Mouse (Mus musculus) ES-E14 (cell line): ENCODE measurements around the gene Shc3. TPM values are rescaled to one million over a fixed set of nuclear protein-coding genes. Genes with fewer than 3 reads are reported as not detected.

Source experiments
- DNase-seq: peaks from one replicate; pipeline ENCODE4 v3.0.0-alpha.2; 2013; ENCODE audit warnings: low read depth, low spot score
- H3K27ac ChIP-seq: 2 replicates; pipeline ENCODE4 v1.5.1; 2012; ENCODE audit warnings: low read depth, mild to moderate bottlenecking, low read length, moderate library complexity, mixed read lengths; ENCODE audit not compliant: poor library complexity, insufficient read depth, severe bottlenecking
- H3K36me3 ChIP-seq: 2 replicates; pipeline ENCODE4 v1.6.1; 2012; ENCODE audit warnings: mild to moderate bottlenecking, low read length, moderate library complexity, mixed read lengths; ENCODE audit not compliant: control insufficient read depth, poor library complexity, insufficient read depth, severe bottlenecking
- H3K4me1 ChIP-seq, 2 experiments: fragments of 150-350 bp in 1 of 2; sonication (generic) in 1 of 2; 2 replicates each; pipeline ENCODE4 v1.6.1; 2012; ENCODE audit warnings: low read length in 2 of 2, mild to moderate bottlenecking in 1 of 2, mixed read lengths in 1 of 2; ENCODE audit not compliant: control insufficient read depth in 2 of 2, insufficient read depth in 2 of 2, poor library complexity in 1 of 2
- H3K4me3 ChIP-seq, 2 experiments: fragments of 150-350 bp in 1 of 2; sonication (generic) in 1 of 2; 2 replicates each; pipeline ENCODE4 v1.5.1; 2012; ENCODE audit warnings: low read length in 2 of 2, low read depth in 1 of 2, mild to moderate bottlenecking in 1 of 2, mixed read lengths in 1 of 2; ENCODE audit not compliant: insufficient read depth in 1 of 2, poor library complexity in 1 of 2, severe bottlenecking in 1 of 2
- H3K9ac ChIP-seq: 2 replicates; pipeline ENCODE4 v1.6.1; 2012; ENCODE audit warnings: low read depth, mild to moderate bottlenecking, low read length, mixed read lengths; ENCODE audit not compliant: poor library complexity, insufficient read depth, severe bottlenecking
- H3K9me3 ChIP-seq: fragments of 150-350 bp; sonication (generic); 2 replicates; pipeline ENCODE4 v1.6.1; 2012; ENCODE audit warnings: low read depth, mild to moderate bottlenecking, low read length; ENCODE audit not compliant: control insufficient read depth, insufficient read depth
- CHD2 ChIP-seq: IDR thresholded peaks from 2 replicates; pipeline ENCODE4 v1.6.1; 2014; ENCODE audit warnings: mild to moderate bottlenecking, low read depth, low read length, inconsistent platforms
- HCFC1 ChIP-seq: IDR thresholded peaks from 2 replicates; pipeline ENCODE4 v1.6.1; 2012; ENCODE audit warnings: low read length, inconsistent platforms, borderline replicate concordance; ENCODE audit not compliant: insufficient read depth
- MAFK ChIP-seq: IDR thresholded peaks from 2 replicates; pipeline ENCODE4 v1.6.1; 2014; ENCODE audit warnings: mild to moderate bottlenecking, low read depth, low read length, inconsistent platforms; ENCODE audit not compliant: insufficient read depth
- ZC3H11A ChIP-seq: IDR thresholded peaks from 2 replicates; pipeline ENCODE4 v1.6.1; 2012; ENCODE audit warnings: low read depth, mild to moderate bottlenecking, inconsistent platforms, low read length, borderline replicate concordance
- ZNF384 ChIP-seq: IDR thresholded peaks from 2 replicates; pipeline ENCODE4 v1.6.1; 2012; ENCODE audit warnings: low read depth, low read length, inconsistent platforms
- in situ Hi-C, 2 experiments: fragments of 600-800 bp; cut with MboI; formaldehyde crosslinking; loops; one replicate each; pipeline ENCODE4 v1.15.1; 2025; ENCODE audit warnings: low sequenced_read_pairs in 2 of 2, inconsistent platforms in 1 of 2; ENCODE audit not compliant: unreplicated experiment in 2 of 2
- total RNA-seq: library from RNA; depleted of rRNA; stranded (reverse); fragments of 300-350 nt; gene quantifications from 2 replicates; pipeline ENCODE4 v1.2.3, GENCODE M21; 2012

Shc3 gene
- total RNA-seq, 1 experiment, result 1.4 TPM

GRCm38 (mm10) chr13:51564741-51565140, 4.5 kb downstream of the Shc3 start:
- Histone ChIP-seq H3K4me3 (no peak overlapping the region), H3K27ac (no peak overlapping the region), H3K4me1 (no peaks in the 10 kb centered on the region; a peak in 1 of 4 replicates), H3K9ac (no peak overlapping the region), H3K36me3 (no peaks in the 10 kb centered on the region), H3K9me3 (no peaks in the 10 kb centered on the region)
- in situ Hi-C loops, result no loop called here
- TF ChIP-seq ZNF384 (no peak), MAFK (no peak), HCFC1 (no peak), ZC3H11A (no peak), CHD2 (no peak)
- DNase-seq, result no peak

GRCm38 (mm10) chr13:51553343-51553742, 15.9 kb downstream of the Shc3 start:
- no peak for TF ChIP-seq HCFC1
- no peak for TF ChIP-seq CHD2
- TF ChIP-seq ZC3H11A, result no peak
- no peak for TF ChIP-seq MAFK
- TF ChIP-seq ZNF384, result no peak
- in situ Hi-C loops, result no loop called here

GRCm38 (mm10) chr13:51552233-51552632, 17.0 kb downstream of the Shc3 start:
- H3K9ac ChIP-seq, result no peak overlapping the region
- in situ Hi-C loops, result no loop called here

More at GRCm38 (mm10) chr13:51553343-51553742, 15.9 kb downstream of the Shc3 start:
- no peak for DNase-seq
- Histone ChIP-seq H3K4me3 (no peak overlapping the region), H3K9me3 (no peaks in the 10 kb centered on the region), H3K27ac (no peak overlapping the region), H3K9ac (no peak overlapping the region), H3K36me3 (no peaks in the 10 kb centered on the region), H3K4me1 (peaks cover 3 to 6% of the 10 kb centered on the region in 2 experiments; a peak in 1 of 4 replicates)

DNA sequence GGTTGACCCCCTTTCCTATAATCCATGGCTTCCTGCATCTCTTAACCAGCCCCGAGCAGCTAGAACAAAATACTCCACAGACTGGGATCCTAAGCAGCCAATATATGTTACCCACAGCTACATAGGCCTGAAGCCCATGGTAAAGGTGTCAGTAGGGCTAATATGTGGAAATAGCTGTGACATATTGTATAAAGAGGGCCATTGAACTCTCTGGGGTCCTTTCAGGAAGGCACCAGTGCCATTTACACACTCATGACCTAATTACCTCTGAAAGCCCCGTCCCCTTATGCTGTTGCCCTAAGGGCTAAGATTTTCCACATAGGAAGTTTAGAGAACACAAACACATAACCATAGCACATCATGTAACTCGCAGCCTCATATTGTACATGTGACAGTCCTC, 17.4 kb downstream of the Shc3 start:
- Histone ChIP-seq H3K27ac (no peak overlapping the region), H3K4me1 (peaks cover 3 to 6% of the 10 kb centered on the region in 2 experiments; a peak in 1 of 4 replicates), H3K9me3 (no peaks in the 10 kb centered on the region), H3K4me3 (no peak overlapping the region), H3K9ac (no peak overlapping the region), H3K36me3 (no peaks in the 10 kb centered on the region)
- in situ Hi-C loops, result no loop called here
- DNase-seq, result no peak
- TF ChIP-seq ZNF384, result no peak
- TF ChIP-seq MAFK, result no peak
- TF ChIP-seq ZC3H11A, result no peak
- no peak for TF ChIP-seq HCFC1
- TF ChIP-seq CHD2, result no peak

More at GRCm38 (mm10) chr13:51552233-51552632, 17.0 kb downstream of the Shc3 start:
- Histone ChIP-seq H3K4me1 (peaks cover 3 to 6% of the 10 kb centered on the region in 2 experiments; a peak in 1 of 4 replicates), H3K27ac (no peak overlapping the region), H3K9me3 (no peaks in the 10 kb centered on the region), H3K4me3 (no peak overlapping the region), H3K36me3 (no peaks in the 10 kb centered on the region)
- TF ChIP-seq ZC3H11A (no peak), ZNF384 (no peak), HCFC1 (no peak), MAFK (no peak), CHD2 (no peak)
- DNase-seq, result no peak
